Mouse (Mus musculus): Measurements from ENCODE around the gene Pgm2l1. TPM values are rescaled to one million over a fixed set of nuclear protein-coding genes. Genes with fewer than 3 reads are reported as not detected.
A peak's percentile ranks its signal among the peaks of the same experiment; 100 is the strongest.

Pgm2l1 gene
- polyA plus RNA-seq, 1 experiment from 2014 or later = 5.5 TPM

DNA sequence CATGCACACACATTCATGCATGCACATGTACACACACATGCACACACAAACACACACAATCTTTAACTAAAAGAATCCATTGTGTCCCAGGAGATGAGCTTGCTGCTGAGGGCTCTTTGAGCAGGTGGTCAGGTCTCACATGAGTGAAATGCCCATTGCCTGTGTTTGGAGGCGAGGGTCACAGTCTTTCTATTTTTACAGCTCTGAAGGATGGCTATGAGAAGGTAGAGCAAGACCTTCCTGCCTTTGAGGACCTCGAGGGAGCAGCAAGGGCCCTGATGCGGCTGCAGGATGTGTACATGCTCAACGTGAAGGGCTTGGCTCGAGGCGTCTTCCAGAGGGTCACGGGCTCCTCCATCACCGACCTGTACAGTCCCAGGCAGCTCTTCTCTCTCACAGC, 66.4 kb downstream of the Pgm2l1 start:
- WGBS = 81% methylated on average over 8 of the region's 8 CpGs
- Histone ChIP-seq H3K4me3 (ENCODE audit: low read length) (no peak overlapping the region), H3K27me3 (ENCODE audit: control insufficient read depth, insufficient read depth, low read length) (no peaks in the 10 kb centered on the region), H3K4me1 (ENCODE audit: control insufficient read depth, insufficient read depth, low read length) (peaks cover 4% of the 10 kb centered on the region), H3K9ac (ENCODE audit: low read depth, low read length) (no peak overlapping the region), H3K27ac (ENCODE audit: low read depth, low read length) (no peak overlapping the region), H3K4me2 (replicated peaks; ENCODE audit: low read depth, low read length) (no peak overlapping the region), H3K9me3 (ENCODE audit: control insufficient read depth, low read length) (no peaks in the 10 kb centered on the region), H3K36me3 (ENCODE audit: control insufficient read depth, insufficient read depth, low read length) (no peaks in the 10 kb centered on the region)
- no peak for ATAC-seq (ENCODE audit: low FRiP score, low TSS enrichment)

DNA sequence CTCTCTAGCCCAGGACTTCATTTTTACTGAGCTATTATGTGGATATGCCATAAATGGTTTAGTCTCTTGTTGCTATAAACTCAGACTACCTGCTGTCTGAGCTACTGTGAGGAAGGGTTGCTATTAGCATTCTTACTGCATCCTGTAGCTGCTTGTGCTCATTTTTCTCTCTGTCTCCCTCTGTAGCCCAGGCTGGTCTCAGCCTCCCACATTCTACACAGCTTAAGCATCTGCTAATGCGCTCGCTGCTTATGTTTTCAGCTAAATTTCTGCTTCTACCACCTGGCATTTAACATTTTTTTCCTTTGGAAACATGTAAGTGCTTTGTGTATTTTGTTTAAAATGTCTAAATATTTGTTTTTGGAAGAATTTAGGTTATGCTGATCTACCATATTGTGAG, 68.6 kb downstream of the Pgm2l1 start:
- H3K4me3 ChIP-seq (ENCODE audit: low read length) = no peak overlapping the region
- no peaks in the 10 kb centered on the region for H3K27me3 ChIP-seq (ENCODE audit: control insufficient read depth, insufficient read depth, low read length)
- no peak overlapping the region for H3K4me2 ChIP-seq (replicated peaks; ENCODE audit: low read depth, low read length)
- no peak overlapping the region for H3K27ac ChIP-seq (ENCODE audit: low read depth, low read length)
- no peak overlapping the region for H3K9ac ChIP-seq (ENCODE audit: low read depth, low read length)
- H3K36me3 ChIP-seq (ENCODE audit: control insufficient read depth, insufficient read depth, low read length) = no peaks in the 10 kb centered on the region
- no peaks in the 10 kb centered on the region; the same call in 1 of the 2 replicates for H3K4me1 ChIP-seq (ENCODE audit: control insufficient read depth, insufficient read depth, low read length)
- no peak for ATAC-seq (ENCODE audit: low FRiP score, low TSS enrichment)
- 93% methylated on average over 2 of the region's 2 CpGs for WGBS
- no peaks in the 10 kb centered on the region for H3K9me3 ChIP-seq (ENCODE audit: control insufficient read depth, low read length)

- Histone ChIP-seq H3K36me3 (ENCODE audit: control insufficient read depth, insufficient read depth, low read length) (no peaks in the 10 kb centered on the region), H3K4me1 (ENCODE audit: control insufficient read depth, insufficient read depth, low read length) (no peaks in the 10 kb centered on the region; the same call in 1 of the 2 replicates), H3K4me2 (replicated peaks; ENCODE audit: low read depth, low read length) (no peak overlapping the region), H3K27me3 (ENCODE audit: control insufficient read depth, insufficient read depth, low read length) (no peaks in the 10 kb centered on the region), H3K27ac (ENCODE audit: low read depth, low read length) (no peak overlapping the region), H3K4me3 (ENCODE audit: low read length) (no peak overlapping the region), H3K9me3 (ENCODE audit: control insufficient read depth, low read length) (no peaks in the 10 kb centered on the region), H3K9ac (ENCODE audit: low read depth, low read length) (no peak overlapping the region)
- 84% methylated on average over 6 of the region's 6 CpGs for WGBS
- ATAC-seq (ENCODE audit: low FRiP score, low TSS enrichment) = no peak
Observed at GRCm38 (mm10) chr7:100296699-100297098, 69.5 kb downstream of the Pgm2l1 start.

DNA sequence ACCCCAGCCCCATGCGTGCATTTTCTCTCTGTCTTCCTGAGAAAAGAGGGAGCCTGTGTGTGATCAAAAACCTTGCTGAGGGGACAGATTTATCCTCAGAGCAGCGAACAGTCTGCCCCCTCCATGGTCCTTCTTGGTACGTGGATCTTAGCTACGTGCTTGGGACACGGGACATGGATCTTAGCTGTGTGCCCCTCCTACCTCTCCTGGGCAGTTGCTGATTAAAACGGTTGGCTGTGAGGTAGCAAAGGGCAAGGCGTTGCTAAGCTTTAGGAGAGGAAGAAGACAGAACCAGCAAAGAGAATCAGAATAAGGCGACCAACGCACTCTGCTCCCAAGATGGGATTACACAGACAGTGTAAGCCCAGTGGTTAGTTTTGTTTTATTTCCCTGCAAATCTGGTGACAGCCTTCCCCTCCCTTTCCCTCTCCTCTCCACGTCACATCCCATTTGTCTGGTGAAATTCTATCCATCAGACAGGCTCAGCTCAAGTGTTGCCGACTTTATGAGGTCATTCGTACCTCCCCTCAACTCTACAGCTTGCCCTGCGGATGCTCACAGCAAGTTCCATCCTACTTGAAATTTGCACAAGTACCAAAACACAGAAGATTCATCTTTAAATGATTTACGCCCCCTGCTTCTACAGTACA, 71.8 kb downstream of the Pgm2l1 start:
- Histone ChIP-seq H3K36me3 (ENCODE audit: control insufficient read depth, insufficient read depth, low read length) (no peaks in the 10 kb centered on the region), H3K9ac (ENCODE audit: low read depth, low read length) (no peak overlapping the region), H3K4me1 (ENCODE audit: control insufficient read depth, insufficient read depth, low read length) (no peaks in the 10 kb centered on the region; the same call in 1 of the 2 replicates), H3K27me3 (ENCODE audit: control insufficient read depth, insufficient read depth, low read length) (no peaks in the 10 kb centered on the region), H3K4me3 (ENCODE audit: low read length) (no peak overlapping the region), H3K4me2 (replicated peaks; ENCODE audit: low read depth, low read length) (no peak overlapping the region), H3K27ac (ENCODE audit: low read depth, low read length) (no peak overlapping the region), H3K9me3 (ENCODE audit: control insufficient read depth, low read length) (no peaks in the 10 kb centered on the region)
- WGBS = 36% methylated on average over 14 of the region's 14 CpGs
- peak; percentile 80 for ATAC-seq (ENCODE audit: low FRiP score, low TSS enrichment)

GRCm38 (mm10) chr7:100301390-100301789, 74.2 kb downstream of the Pgm2l1 start:
- H3K27ac ChIP-seq (ENCODE audit: low read depth, low read length) = no peak overlapping the region
- WGBS = 62% methylated on average over 3 of the region's 3 CpGs

GRCm38 (mm10) chr7:100302316-100302715, 75.1 kb downstream of the Pgm2l1 start:
- no peaks in the 10 kb centered on the region for H3K27me3 ChIP-seq (ENCODE audit: control insufficient read depth, insufficient read depth, low read length)
- H3K36me3 ChIP-seq (ENCODE audit: control insufficient read depth, insufficient read depth, low read length) = no peaks in the 10 kb centered on the region
- H3K4me3 ChIP-seq (ENCODE audit: low read length) = no peak overlapping the region
- H3K9ac ChIP-seq (ENCODE audit: low read depth, low read length) = no peak overlapping the region
- H3K9me3 ChIP-seq (ENCODE audit: control insufficient read depth, low read length) = no peaks in the 10 kb centered on the region
- no peaks in the 10 kb centered on the region; the same call in 1 of the 2 replicates for H3K4me1 ChIP-seq (ENCODE audit: control insufficient read depth, insufficient read depth, low read length)
- no peak for ATAC-seq (ENCODE audit: low FRiP score, low TSS enrichment)
- no peak overlapping the region for H3K27ac ChIP-seq (ENCODE audit: low read depth, low read length)
- no peak overlapping the region for H3K4me2 ChIP-seq (replicated peaks; ENCODE audit: low read depth, low read length)
- WGBS = 78% methylated on average over 4 of the region's 4 CpGs

More at GRCm38 (mm10) chr7:100301390-100301789, 74.2 kb downstream of the Pgm2l1 start:
- Histone ChIP-seq H3K4me1 (ENCODE audit: control insufficient read depth, insufficient read depth, low read length) (no peaks in the 10 kb centered on the region; the same call in 1 of the 2 replicates), H3K27me3 (ENCODE audit: control insufficient read depth, insufficient read depth, low read length) (no peaks in the 10 kb centered on the region), H3K4me3 (ENCODE audit: low read length) (no peak overlapping the region), H3K9ac (ENCODE audit: low read depth, low read length) (no peak overlapping the region), H3K4me2 (replicated peaks; ENCODE audit: low read depth, low read length) (no peak overlapping the region), H3K36me3 (ENCODE audit: control insufficient read depth, insufficient read depth, low read length) (no peaks in the 10 kb centered on the region), H3K9me3 (ENCODE audit: control insufficient read depth, low read length) (no peaks in the 10 kb centered on the region)
- ATAC-seq (ENCODE audit: low FRiP score, low TSS enrichment) = no peak

- no peak overlapping the region for H3K9ac ChIP-seq (ENCODE audit: low read depth, low read length)
- H3K4me2 ChIP-seq (replicated peaks; ENCODE audit: low read depth, low read length) = no peak overlapping the region
- no peaks in the 10 kb centered on the region for H3K9me3 ChIP-seq (ENCODE audit: control insufficient read depth, low read length)
- H3K36me3 ChIP-seq (ENCODE audit: control insufficient read depth, insufficient read depth, low read length) = no peaks in the 10 kb centered on the region
- no peak overlapping the region for H3K27ac ChIP-seq (ENCODE audit: low read depth, low read length)
- no peaks in the 10 kb centered on the region for H3K27me3 ChIP-seq (ENCODE audit: control insufficient read depth, insufficient read depth, low read length)
- H3K4me1 ChIP-seq (ENCODE audit: control insufficient read depth, insufficient read depth, low read length) = no peaks in the 10 kb centered on the region
- WGBS = 91% methylated on average over 9 of the region's 9 CpGs
- no peak overlapping the region for H3K4me3 ChIP-seq (ENCODE audit: low read length)
- ATAC-seq (ENCODE audit: low FRiP score, low TSS enrichment) = no peak
Observed at GRCm38 (mm10) chr7:100305894-100306293, 78.7 kb downstream of the Pgm2l1 start.

- WGBS = 74% methylated on average over 6 of the region's 6 CpGs
- H3K4me2 ChIP-seq (replicated peaks; ENCODE audit: low read depth, low read length) = no peak overlapping the region
- H3K4me3 ChIP-seq (ENCODE audit: low read length) = no peak overlapping the region
- H3K27me3 ChIP-seq (ENCODE audit: control insufficient read depth, insufficient read depth, low read length) = no peaks in the 10 kb centered on the region
- H3K27ac ChIP-seq (ENCODE audit: low read depth, low read length) = no peak overlapping the region
- no peaks in the 10 kb centered on the region for H3K36me3 ChIP-seq (ENCODE audit: control insufficient read depth, insufficient read depth, low read length)
- ATAC-seq (ENCODE audit: low FRiP score, low TSS enrichment) = no peak
- no peaks in the 10 kb centered on the region for H3K9me3 ChIP-seq (ENCODE audit: control insufficient read depth, low read length)
- H3K4me1 ChIP-seq (ENCODE audit: control insufficient read depth, insufficient read depth, low read length) = no peaks in the 10 kb centered on the region
- H3K9ac ChIP-seq (ENCODE audit: low read depth, low read length) = no peak overlapping the region
Observed at GRCm38 (mm10) chr7:100307872-100308653, 80.9 kb downstream of the Pgm2l1 start.

DNA sequence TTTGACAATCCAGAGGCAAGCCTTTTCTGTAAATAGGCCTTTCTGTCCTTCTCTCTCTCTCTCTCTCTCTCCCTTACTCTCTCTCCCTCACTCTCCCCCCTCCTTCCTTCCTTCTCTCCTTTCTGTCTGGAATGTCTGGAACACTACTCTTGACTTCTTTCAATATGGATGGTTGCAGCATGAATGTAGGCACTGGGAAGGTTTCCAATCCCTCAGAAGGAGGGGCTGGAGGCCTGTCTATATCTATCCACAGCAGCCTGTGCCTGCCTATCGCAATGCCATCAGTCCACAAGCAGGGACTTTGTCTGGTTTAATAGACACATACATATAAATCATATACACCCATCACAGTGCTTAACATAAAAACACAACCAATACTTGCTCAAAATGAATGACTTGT, 82.0 kb downstream of the Pgm2l1 start:
- Histone ChIP-seq H3K27ac (ENCODE audit: low read depth, low read length) (no peak overlapping the region), H3K36me3 (ENCODE audit: control insufficient read depth, insufficient read depth, low read length) (no peaks in the 10 kb centered on the region), H3K27me3 (ENCODE audit: control insufficient read depth, insufficient read depth, low read length) (no peaks in the 10 kb centered on the region), H3K9me3 (ENCODE audit: control insufficient read depth, low read length) (no peaks in the 10 kb centered on the region), H3K4me1 (ENCODE audit: control insufficient read depth, insufficient read depth, low read length) (no peaks in the 10 kb centered on the region), H3K4me3 (ENCODE audit: low read length) (no peak overlapping the region), H3K9ac (ENCODE audit: low read depth, low read length) (no peak overlapping the region), H3K4me2 (replicated peaks; ENCODE audit: low read depth, low read length) (no peak overlapping the region)
- ATAC-seq (ENCODE audit: low FRiP score, low TSS enrichment) = no peak
- 83% methylated on average over 1 of the region's 1 CpGs for WGBS
